Mouse (Mus musculus) liver, adult (tissue): ENCODE measurements around the gene Olfr1505.

ENCODE experiments used
- GATA4 ChIP-seq: IDR thresholded peaks from 2 replicates; pipeline ENCODE4 v1.6.1; 2014; ENCODE audit warnings: mild to moderate bottlenecking, low read length; ENCODE audit not compliant: insufficient replicate concordance

Gene Olfr1505

GRCm38 (mm10) chr19:13913230-13913629 lies at the start of gene Olfr1505:
Olfr1505 (plus strand) TSS chr19:13913530.
- no peak for TF ChIP-seq GATA4

DNA sequence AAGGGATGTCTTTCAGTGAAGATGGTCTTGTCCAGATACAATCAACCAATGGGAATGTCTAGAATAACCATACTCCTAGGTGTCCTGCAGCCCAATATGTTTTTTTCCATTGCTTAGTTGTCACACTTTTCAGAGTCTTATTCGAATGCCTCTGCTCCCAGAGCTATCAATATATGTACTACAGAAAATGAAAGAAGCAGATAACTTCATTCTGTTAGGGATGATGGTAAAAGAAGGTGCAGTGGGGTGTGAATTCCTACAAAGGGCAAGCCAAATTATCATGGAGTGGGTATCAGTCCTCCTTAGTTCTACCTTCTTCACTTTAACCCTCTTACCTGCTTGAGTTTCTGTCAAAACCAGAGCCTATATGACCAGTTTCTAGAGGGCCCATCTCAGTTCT lies 15.5 kb upstream of the Olfr1505 start, which contains the start of gene Olfr1504:
Olfr1504 (minus strand) TSS at position 101 of the 400 bp plus-strand sequence.
- no peak for TF ChIP-seq GATA4
